Mouse (Mus musculus) heart, embryonic 13.5 days (tissue): ENCODE measurements around the gene Cgnl1. TPM values are rescaled to one million over a fixed set of nuclear protein-coding genes. Genes with fewer than 3 reads are reported as not detected.

Source experiments
- ATAC-seq: fragments of 200-750 bp; cut with Nextera tagmentation; 2 replicates; pipeline ENCODE4 v1.8.0; 2017; ENCODE audit warnings: moderate TSS enrichment; ENCODE audit not compliant: insufficient number of reproducible peaks, low FRiP score, low TSS enrichment; ENCODE audit errors: extremely low read depth
- H3K27ac ChIP-seq: fragments of 300-500 bp; sonication (generic); replicated peaks from 2 replicates; pipeline ENCODE4 v1.5.1; 2015; ENCODE audit warnings: moderate library complexity, mild to moderate bottlenecking, inconsistent platforms
- H3K27me3 ChIP-seq: fragments of 300-500 bp; sonication (generic); replicated peaks from 2 replicates; pipeline ENCODE4 v1.6.1; 2015; ENCODE audit warnings: mild to moderate bottlenecking, inconsistent platforms
- H3K36me3 ChIP-seq: fragments of 300-500 bp; sonication (generic); 2 replicates; pipeline ENCODE4 v1.6.1; 2015; ENCODE audit warnings: mild to moderate bottlenecking, inconsistent platforms
- H3K4me1 ChIP-seq: fragments of 300-500 bp; sonication (generic); 2 replicates; pipeline ENCODE4 v1.6.1; 2015; ENCODE audit warnings: inconsistent platforms
- H3K4me2 ChIP-seq: fragments of 300-500 bp; sonication (generic); 2 replicates; pipeline ENCODE4 v1.6.1; 2015; ENCODE audit warnings: inconsistent platforms, mild to moderate bottlenecking, moderate library complexity
- H3K4me3 ChIP-seq: fragments of 300-500 bp; sonication (generic); 2 replicates; pipeline ENCODE4 v1.5.1; 2015; ENCODE audit warnings: moderate library complexity, mild to moderate bottlenecking, inconsistent platforms
- H3K9ac ChIP-seq: fragments of 300-500 bp; sonication (generic); 2 replicates; pipeline ENCODE4 v1.6.1; 2015; ENCODE audit warnings: inconsistent platforms, mild to moderate bottlenecking, moderate library complexity
- H3K9me3 ChIP-seq: fragments of 300-500 bp; sonication (generic); 2 replicates; pipeline ENCODE4 v1.6.1; 2016; ENCODE audit warnings: inconsistent platforms
- WGBS: fragments of 180-500 bp; shearing (Covaris S2); methylation state at CpG from one replicate; pipeline ENCODE4 v1.1.7; 2015; ENCODE audit warnings: mixed read lengths; 5-methylcytosine and 5-hydroxymethylcytosine counted together
- polyA plus RNA-seq: library from polyadenylated mRNA; unstranded; fragments of >200 nt; fragmentation: Nextera tagmentation; extraction: Ambion mirVana; gene quantifications from 2 replicates; pipeline ENCODE4 v1.2.1, GENCODE M21; 2015

Gene Cgnl1
- polyA plus RNA-seq, 1 experiment from 2014 or later = 38.7 TPM

GRCm38 (mm10) chr9:71604914-71605635, 166.3 kb downstream of the Cgnl1 start:
- H3K4me1 ChIP-seq = peaks cover 61% of the 10 kb centered on the region
- ATAC-seq = no peak
- 31% methylated on average over 6 of the region's 6 CpGs for WGBS
- no peak overlapping the region for H3K4me2 ChIP-seq
- no peaks in the 10 kb centered on the region for H3K9me3 ChIP-seq
- 0 out of 2 replicates have a peak overlapping the region, but pooled peaks have one; percentile 24 for H3K9ac ChIP-seq
- H3K4me3 ChIP-seq = no peak overlapping the region
- H3K27me3 ChIP-seq = no peaks in the 10 kb centered on the region
- H3K27ac ChIP-seq = peak overlapping the region; percentile 45; the same call in 1 of the 2 replicates
- H3K36me3 ChIP-seq = no peaks in the 10 kb centered on the region

- Histone ChIP-seq H3K4me1 (peaks cover 37% of the 10 kb centered on the region), H3K9ac (no peak overlapping the region), H3K36me3 (no peaks in the 10 kb centered on the region), H3K27me3 (0 out of 2 replicates have a peak, but pooled peaks cover 5% of the 10 kb centered on the region), H3K9me3 (no peaks in the 10 kb centered on the region), H3K4me2 (no peak overlapping the region), H3K27ac (no peak overlapping the region), H3K4me3 (no peak overlapping the region)
- no peak for ATAC-seq
- WGBS = 66% methylated on average over 7 of the region's 7 CpGs
Measured at GRCm38 (mm10) chr9:71599861-71600260, 171.5 kb downstream of the Cgnl1 start.

- H3K27me3 ChIP-seq = 0 out of 2 replicates have a peak, but pooled peaks cover 5% of the 10 kb centered on the region
- H3K9ac ChIP-seq = no peak overlapping the region
- H3K9me3 ChIP-seq = no peaks in the 10 kb centered on the region
- H3K4me1 ChIP-seq = peaks cover 42% of the 10 kb centered on the region
- H3K36me3 ChIP-seq = no peaks in the 10 kb centered on the region
- H3K4me2 ChIP-seq = no peak overlapping the region
- 59% methylated on average over 6 of the region's 6 CpGs for WGBS
- peak overlapping the region; percentile 5; the same call in 1 of the 2 replicates for H3K27ac ChIP-seq
- no peak for ATAC-seq
- H3K4me3 ChIP-seq = no peak overlapping the region
Measured at GRCm38 (mm10) chr9:71596888-71597287, 174.5 kb downstream of the Cgnl1 start.

GRCm38 (mm10) chr9:71592577-71593285, 178.7 kb downstream of the Cgnl1 start:
- peaks cover 8% of the 10 kb centered on the region for H3K36me3 ChIP-seq
- peak overlapping the region; percentile 90 for H3K27ac ChIP-seq
- WGBS = 27% methylated on average over 6 of the region's 6 CpGs
- H3K4me3 ChIP-seq = peak overlapping the region; percentile 81
- peak overlapping the region; percentile 89 for H3K4me2 ChIP-seq
- H3K9ac ChIP-seq = peak overlapping the region; percentile 92
- no peaks in the 10 kb centered on the region for H3K9me3 ChIP-seq
- peaks cover 74% of the 10 kb centered on the region for H3K4me1 ChIP-seq
- ATAC-seq = no peak
- H3K27me3 ChIP-seq = no peaks in the 10 kb centered on the region

- peak; percentile 70 for ATAC-seq
- Histone ChIP-seq H3K9ac (peak within 1 kb of the TSS; percentile 92), H3K4me1 (peaks cover 73% of the 10 kb centered on the region), H3K4me3 (peak within 1 kb of the TSS; percentile 81), H3K27ac (peak within 1 kb of the TSS; percentile 90), H3K4me2 (peak within 1 kb of the TSS; percentile 89), H3K9me3 (no peaks in the 10 kb centered on the region), H3K27me3 (no peaks in the 10 kb centered on the region), H3K36me3 (peaks cover 13% of the 10 kb centered on the region)
- 2% methylated on average over 29 of the region's 29 CpGs for WGBS
Measured at GRCm38 (mm10) chr9:71591938-71592548, 179.4 kb downstream of the Cgnl1 start, which contains the start of gene Myzap. Gene Myzap, minus strand, starts transcription at chr9:71592360.

- Histone ChIP-seq H3K36me3 (peaks cover 18% of the 10 kb centered on the region), H3K4me2 (peak overlapping the region; percentile 89), H3K4me3 (peak overlapping the region; percentile 81), H3K9ac (peak overlapping the region; percentile 92), H3K4me1 (peaks cover 74% of the 10 kb centered on the region), H3K27me3 (no peaks in the 10 kb centered on the region), H3K9me3 (no peaks in the 10 kb centered on the region), H3K27ac (peak overlapping the region; percentile 90)
- 15% methylated on average over 5 of the region's 5 CpGs for WGBS
- no peak for ATAC-seq
Measured at GRCm38 (mm10) chr9:71591106-71591505, 180.3 kb downstream of the Cgnl1 start.

DNA sequence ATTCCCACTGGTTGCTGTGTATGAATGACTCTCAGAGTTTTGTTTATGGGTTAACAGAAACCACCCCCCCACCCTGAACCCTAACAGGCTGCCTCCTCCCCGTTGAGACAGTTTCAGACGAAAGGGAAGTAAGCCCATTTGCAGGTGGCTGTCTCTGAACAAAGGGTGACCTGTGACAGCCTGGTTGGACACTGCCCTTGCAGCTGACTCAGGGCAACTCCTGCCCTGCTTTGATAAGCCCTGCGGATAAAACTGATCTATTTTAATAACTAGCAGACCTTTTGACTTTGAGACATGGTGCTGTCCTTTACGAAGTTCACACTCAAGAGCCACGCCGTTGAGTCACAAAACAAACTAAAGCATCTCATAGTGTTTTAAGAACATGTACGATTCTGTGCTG, 181.6 kb downstream of the Cgnl1 start:
- WGBS = 24% methylated on average over 7 of the region's 7 CpGs
- Histone ChIP-seq H3K27me3 (no peaks in the 10 kb centered on the region), H3K27ac (peak overlapping the region; percentile 90), H3K9me3 (peaks cover 7% of the 10 kb centered on the region; the same call in 1 of the 2 replicates), H3K4me2 (peak overlapping the region; percentile 89), H3K4me1 (peaks cover 74% of the 10 kb centered on the region), H3K9ac (peak overlapping the region; percentile 92), H3K4me3 (peak overlapping the region; percentile 81), H3K36me3 (peaks cover 31% of the 10 kb centered on the region)
- ATAC-seq = no peak

- WGBS = 18% methylated on average over 2 of the region's 2 CpGs
- Histone ChIP-seq H3K9me3 (peaks cover 7% of the 10 kb centered on the region; the same call in 1 of the 2 replicates), H3K27ac (peak overlapping the region; percentile 90), H3K27me3 (no peaks in the 10 kb centered on the region), H3K4me2 (peak overlapping the region; percentile 89), H3K36me3 (peaks cover 38% of the 10 kb centered on the region), H3K4me1 (peaks cover 70% of the 10 kb centered on the region), H3K4me3 (peak overlapping the region; percentile 81), H3K9ac (peak overlapping the region; percentile 92)
- ATAC-seq = no peak
Measured at GRCm38 (mm10) chr9:71588930-71589592, 182.3 kb downstream of the Cgnl1 start.

GRCm38 (mm10) chr9:71586408-71586807, 185.0 kb downstream of the Cgnl1 start:
- ATAC-seq = no peak
- H3K27ac ChIP-seq = 0 out of 2 replicates have a peak overlapping the region, but pooled peaks have one; percentile 25
- no peak overlapping the region for H3K4me2 ChIP-seq
- WGBS = 48% methylated on average over 3 of the region's 3 CpGs
- no peaks in the 10 kb centered on the region for H3K27me3 ChIP-seq
- H3K9ac ChIP-seq = no peak overlapping the region
- peaks cover 61% of the 10 kb centered on the region for H3K4me1 ChIP-seq
- peaks cover 42% of the 10 kb centered on the region for H3K36me3 ChIP-seq
- peaks cover 7% of the 10 kb centered on the region; the same call in 1 of the 2 replicates for H3K9me3 ChIP-seq
- H3K4me3 ChIP-seq = no peak overlapping the region

DNA sequence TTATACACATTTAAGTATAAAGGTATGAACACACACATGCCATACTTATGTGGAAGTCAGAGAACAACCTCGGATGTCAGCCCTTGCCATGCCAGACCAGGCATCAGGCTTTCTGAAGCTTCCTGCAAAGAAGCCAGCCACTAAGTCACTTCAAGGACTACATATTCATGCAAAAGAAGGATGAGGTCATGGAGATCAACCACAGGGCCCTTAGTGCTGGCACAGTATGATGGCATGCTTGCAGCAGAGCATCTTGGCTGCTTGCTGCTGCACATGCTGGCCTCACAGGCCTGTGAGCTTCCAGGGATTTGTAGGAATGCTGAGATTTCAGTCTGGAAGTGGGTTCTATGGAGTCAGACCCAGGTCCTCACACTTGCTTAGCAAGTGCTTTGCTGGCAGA, 188.6 kb downstream of the Cgnl1 start:
- ATAC-seq = no peak
- H3K27ac ChIP-seq = no peak overlapping the region
- H3K27me3 ChIP-seq = no peaks in the 10 kb centered on the region
- H3K9me3 ChIP-seq = peaks cover 7% of the 10 kb centered on the region; the same call in 1 of the 2 replicates
- H3K4me1 ChIP-seq = peaks cover 25% of the 10 kb centered on the region
- H3K36me3 ChIP-seq = peaks cover 56% of the 10 kb centered on the region
- H3K9ac ChIP-seq = peak overlapping the region; percentile 3; the same call in 1 of the 2 replicates
- no peak overlapping the region for H3K4me3 ChIP-seq
- H3K4me2 ChIP-seq = no peak overlapping the region
- 55% methylated on average over 1 of the region's 1 CpGs for WGBS
